Mouse (Mus musculus): ENCODE results near the gene Cox6a2. TPM values are rescaled to one million over a fixed set of nuclear protein-coding genes. Genes with fewer than 3 reads are reported as not detected.

Cox6a2 gene
- polyA plus RNA-seq, 1 experiment from 2014 or later: 7.5 TPM

GRCm38 (mm10) chr7:128237593-128237926, 31.4 kb upstream of the Cox6a2 start:
- Histone ChIP-seq H3K4me1 (ENCODE audit: control insufficient read depth, low read depth, low read length) (peaks cover 22% of the 10 kb centered on the region), H3K36me3 (ENCODE audit: control insufficient read depth, insufficient read depth) (peaks cover 14% of the 10 kb centered on the region), H3K27ac (ENCODE audit: low read length) (peak overlapping the region; percentile 99), H3K4me2 (ENCODE audit: low read depth, low read length) (peak overlapping the region; percentile 89), H3K9me3 (replicated peaks; ENCODE audit: control insufficient read depth, low read length) (no peaks in the 10 kb centered on the region), H3K4me3 (ENCODE audit: low read depth, low read length) (peak overlapping the region; percentile 89), H3K27me3 (ENCODE audit: control insufficient read depth, insufficient read depth, low read depth, low read length) (no peaks in the 10 kb centered on the region; the same call in 1 of the 2 replicates), H3K9ac (ENCODE audit: low read depth, low read length) (peak overlapping the region; percentile 85)
- no peak for ATAC-seq (ENCODE audit: low read depth)
- 0% methylated on average over 25 of the region's 25 CpGs for WGBS (ENCODE audit: insufficient replicate concordance)

DNA sequence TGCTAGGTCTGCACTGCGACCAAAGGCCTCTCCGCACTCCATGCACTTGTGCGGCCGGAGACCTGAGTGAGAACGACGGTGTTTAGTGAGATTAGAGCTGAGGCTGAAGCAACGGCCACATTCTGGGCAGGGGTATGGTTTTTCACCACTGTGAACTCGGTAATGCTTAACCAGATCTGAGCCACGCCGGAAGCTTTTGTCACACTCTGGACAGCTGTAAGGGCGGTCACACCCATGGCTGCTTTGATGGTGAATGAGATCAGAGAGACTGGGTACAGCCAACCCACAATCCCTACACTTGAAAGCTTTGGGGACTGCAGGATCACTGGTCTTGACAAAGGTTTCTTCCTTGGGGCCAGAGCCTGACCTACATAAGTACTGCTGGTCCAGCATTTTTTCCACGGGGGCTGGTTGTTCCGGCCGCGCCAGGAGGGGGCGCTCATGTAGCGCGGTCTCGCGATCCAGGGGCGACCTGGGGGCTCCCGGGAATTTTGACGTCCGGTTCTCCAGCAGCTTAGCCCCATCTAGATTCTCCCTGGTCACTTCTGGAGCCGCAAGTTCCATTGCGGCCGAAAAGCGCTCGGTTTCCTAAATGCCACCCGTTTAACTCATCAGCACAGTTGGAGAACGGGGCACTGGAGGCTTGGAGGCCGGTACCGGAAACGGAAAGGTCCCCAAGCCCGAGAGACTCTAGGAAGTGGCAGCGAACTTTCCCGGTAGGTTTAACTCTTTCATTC, 30.8 kb upstream of the Cox6a2 start, which contains the start of gene Armc5:
TSS of gene Armc5 (plus strand) at position 487 of the 737 bp plus-strand sequence.
- Histone ChIP-seq H3K9ac (ENCODE audit: low read depth, low read length) (peak within 1 kb of the TSS; percentile 85), H3K9me3 (replicated peaks; ENCODE audit: control insufficient read depth, low read length) (no peaks in the 10 kb centered on the region), H3K27ac (ENCODE audit: low read length) (peak within 1 kb of the TSS; percentile 99), H3K4me1 (ENCODE audit: control insufficient read depth, low read depth, low read length) (peaks cover 22% of the 10 kb centered on the region), H3K27me3 (ENCODE audit: control insufficient read depth, insufficient read depth, low read depth, low read length) (no peaks in the 10 kb centered on the region; the same call in 1 of the 2 replicates), H3K4me3 (ENCODE audit: low read depth, low read length) (peak within 1 kb of the TSS; percentile 89), H3K4me2 (ENCODE audit: low read depth, low read length) (peak within 1 kb of the TSS; percentile 89), H3K36me3 (ENCODE audit: control insufficient read depth, insufficient read depth) (peaks cover 9% of the 10 kb centered on the region)
- WGBS (ENCODE audit: insufficient replicate concordance): 23% methylated on average over 37 of the region's 37 CpGs
- peak; percentile 8; the same call in 1 of the 2 replicates for ATAC-seq (ENCODE audit: low read depth)

DNA sequence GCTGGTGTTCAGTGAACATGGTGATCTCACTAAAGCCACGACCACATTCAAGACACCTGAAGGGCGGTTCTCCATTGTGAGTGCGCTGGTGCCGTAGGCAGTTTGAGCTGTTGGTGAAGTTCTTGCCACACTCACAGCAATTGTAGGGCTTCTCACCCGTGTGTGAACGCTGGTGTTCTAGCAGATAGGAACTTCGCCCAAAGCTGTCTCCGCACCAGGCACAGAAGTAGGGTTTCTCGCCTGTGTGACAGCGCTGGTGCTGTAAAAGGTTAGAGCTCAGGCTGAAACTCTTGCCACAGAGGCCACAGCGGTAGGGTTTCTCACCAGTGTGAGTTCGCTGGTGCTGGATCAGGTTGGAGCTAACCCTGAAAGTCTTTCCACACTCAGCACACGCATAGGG, 30.2 kb upstream of the Cox6a2 start:
- ATAC-seq (ENCODE audit: low read depth): no peak
- Histone ChIP-seq H3K27me3 (ENCODE audit: control insufficient read depth, insufficient read depth, low read depth, low read length) (no peaks in the 10 kb centered on the region; the same call in 1 of the 2 replicates), H3K9me3 (replicated peaks; ENCODE audit: control insufficient read depth, low read length) (no peaks in the 10 kb centered on the region), H3K4me3 (ENCODE audit: low read depth, low read length) (peak overlapping the region; percentile 89), H3K4me2 (ENCODE audit: low read depth, low read length) (peak overlapping the region; percentile 89), H3K9ac (ENCODE audit: low read depth, low read length) (no peak overlapping the region), H3K4me1 (ENCODE audit: control insufficient read depth, low read depth, low read length) (peaks cover 22% of the 10 kb centered on the region), H3K27ac (ENCODE audit: low read length) (no peak overlapping the region), H3K36me3 (ENCODE audit: control insufficient read depth, insufficient read depth) (peaks cover 9% of the 10 kb centered on the region)
- 83% methylated on average over 13 of the region's 13 CpGs for WGBS (ENCODE audit: insufficient replicate concordance)

DNA sequence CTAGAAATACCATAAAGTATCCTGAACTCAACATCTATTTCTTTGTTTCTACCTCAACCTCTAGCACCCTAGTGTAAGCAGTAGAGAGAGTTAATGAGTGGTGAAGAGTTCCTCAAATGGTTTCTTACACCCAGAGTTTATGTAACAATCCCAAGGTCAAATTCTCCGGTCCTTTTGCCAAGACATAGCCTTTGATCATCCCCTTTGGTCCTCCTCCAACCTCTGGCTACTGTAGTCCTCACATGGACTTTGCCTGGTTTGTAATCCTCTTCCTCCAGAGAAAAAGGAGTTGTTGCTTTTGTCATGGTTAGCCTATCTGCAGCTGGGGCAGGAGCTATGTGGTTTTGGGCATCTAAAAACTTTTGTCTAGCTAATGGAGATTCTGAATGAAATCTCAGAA, 29.3 kb upstream of the Cox6a2 start:
- ATAC-seq (ENCODE audit: low read depth): no peak
- 78% methylated on average over 1 of the region's 1 CpGs for WGBS (ENCODE audit: insufficient replicate concordance)
- H3K36me3 ChIP-seq (ENCODE audit: control insufficient read depth, insufficient read depth): peaks cover 5% of the 10 kb centered on the region

GRCm38 (mm10) chr7:128234796-128235195, 28.6 kb upstream of the Cox6a2 start:
- Histone ChIP-seq H3K27me3 (ENCODE audit: control insufficient read depth, insufficient read depth, low read depth, low read length) (no peaks in the 10 kb centered on the region; the same call in 1 of the 2 replicates), H3K9ac (ENCODE audit: low read depth, low read length) (no peak overlapping the region), H3K4me2 (ENCODE audit: low read depth, low read length) (no peak overlapping the region), H3K9me3 (replicated peaks; ENCODE audit: control insufficient read depth, low read length) (no peaks in the 10 kb centered on the region), H3K4me3 (ENCODE audit: low read depth, low read length) (no peak overlapping the region), H3K27ac (ENCODE audit: low read length) (no peak overlapping the region), H3K4me1 (ENCODE audit: control insufficient read depth, low read depth, low read length) (peaks cover 20% of the 10 kb centered on the region), H3K36me3 (ENCODE audit: control insufficient read depth, insufficient read depth) (no peaks in the 10 kb centered on the region; the same call in 1 of the 2 replicates)
- WGBS (ENCODE audit: insufficient replicate concordance): 54% methylated on average over 2 of the region's 2 CpGs
- no peak for ATAC-seq (ENCODE audit: low read depth)

More for the DNA sequence above, 29.3 kb upstream of the Cox6a2 start:
- Histone ChIP-seq H3K4me2 (ENCODE audit: low read depth, low read length) (no peak overlapping the region), H3K27me3 (ENCODE audit: control insufficient read depth, insufficient read depth, low read depth, low read length) (no peaks in the 10 kb centered on the region; the same call in 1 of the 2 replicates), H3K9me3 (replicated peaks; ENCODE audit: control insufficient read depth, low read length) (no peaks in the 10 kb centered on the region), H3K27ac (ENCODE audit: low read length) (no peak overlapping the region), H3K4me1 (ENCODE audit: control insufficient read depth, low read depth, low read length) (peaks cover 20% of the 10 kb centered on the region), H3K9ac (ENCODE audit: low read depth, low read length) (no peak overlapping the region), H3K4me3 (ENCODE audit: low read depth, low read length) (no peak overlapping the region)

DNA sequence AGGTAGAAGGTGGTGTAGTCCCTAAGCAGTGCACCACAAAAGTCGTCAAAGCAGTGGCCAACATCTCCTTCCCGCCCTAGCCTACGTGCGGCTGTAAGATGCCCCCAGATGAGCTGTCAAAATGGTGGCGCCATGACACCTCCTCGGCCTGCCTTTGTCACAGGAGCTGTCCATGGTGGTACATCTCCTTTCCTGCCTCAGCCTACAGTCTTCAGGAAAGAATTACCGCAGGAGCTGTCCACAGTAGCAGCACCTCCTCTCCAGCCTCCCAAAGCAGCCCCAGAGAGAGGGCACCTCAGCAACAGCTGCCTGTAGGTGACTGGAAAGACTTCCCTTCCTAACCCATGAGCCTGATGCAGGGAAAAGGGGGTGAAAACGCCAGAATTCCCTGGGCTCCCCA, 25.6 kb upstream of the Cox6a2 start:
- 34% methylated on average over 8 of the region's 8 CpGs for WGBS (ENCODE audit: insufficient replicate concordance)
- peaks cover 6% of the 10 kb centered on the region for H3K4me1 ChIP-seq (ENCODE audit: control insufficient read depth, low read depth, low read length)
- H3K4me3 ChIP-seq (ENCODE audit: low read depth, low read length): no peak overlapping the region
- H3K27me3 ChIP-seq (ENCODE audit: control insufficient read depth, insufficient read depth, low read depth, low read length): no peaks in the 10 kb centered on the region; the same call in 1 of the 2 replicates
- no peak for ATAC-seq (ENCODE audit: low read depth)
- no peak overlapping the region for H3K4me2 ChIP-seq (ENCODE audit: low read depth, low read length)
- no peak overlapping the region for H3K27ac ChIP-seq (ENCODE audit: low read length)
- H3K9ac ChIP-seq (ENCODE audit: low read depth, low read length): no peak overlapping the region
- no peaks in the 10 kb centered on the region for H3K9me3 ChIP-seq (replicated peaks; ENCODE audit: control insufficient read depth, low read length)
- H3K36me3 ChIP-seq (ENCODE audit: control insufficient read depth, insufficient read depth): no peaks in the 10 kb centered on the region; the same call in 1 of the 2 replicates

- no peak overlapping the region for H3K4me3 ChIP-seq (ENCODE audit: low read depth, low read length)
- no peaks in the 10 kb centered on the region for H3K9me3 ChIP-seq (replicated peaks; ENCODE audit: control insufficient read depth, low read length)
- no peaks in the 10 kb centered on the region for H3K4me1 ChIP-seq (ENCODE audit: control insufficient read depth, low read depth, low read length)
- ATAC-seq (ENCODE audit: low read depth): no peak
- H3K36me3 ChIP-seq (ENCODE audit: control insufficient read depth, insufficient read depth): no peaks in the 10 kb centered on the region
- no peak overlapping the region for H3K4me2 ChIP-seq (ENCODE audit: low read depth, low read length)
- H3K27ac ChIP-seq (ENCODE audit: low read length): no peak overlapping the region
- no peak overlapping the region for H3K9ac ChIP-seq (ENCODE audit: low read depth, low read length)
- H3K27me3 ChIP-seq (ENCODE audit: control insufficient read depth, insufficient read depth, low read depth, low read length): no peaks in the 10 kb centered on the region
- whole genome bisulfite sequencing (ENCODE audit: insufficient replicate concordance): 66% methylated on average over 3 of the region's 3 CpGs
These were observed 14.7 kb upstream of the Cox6a2 start for GRCm38 (mm10) chr7:128220936-128221335.

- ATAC-seq (ENCODE audit: low read depth): no peak
- no peak overlapping the region for H3K4me3 ChIP-seq (ENCODE audit: low read depth, low read length)
- no peaks in the 10 kb centered on the region for H3K4me1 ChIP-seq (ENCODE audit: control insufficient read depth, low read depth, low read length)
- H3K4me2 ChIP-seq (ENCODE audit: low read depth, low read length): no peak overlapping the region
- no peak overlapping the region for H3K27ac ChIP-seq (ENCODE audit: low read length)
- no peaks in the 10 kb centered on the region for H3K27me3 ChIP-seq (ENCODE audit: control insufficient read depth, insufficient read depth, low read depth, low read length)
- no peaks in the 10 kb centered on the region for H3K9me3 ChIP-seq (replicated peaks; ENCODE audit: control insufficient read depth, low read length)
- H3K36me3 ChIP-seq (ENCODE audit: control insufficient read depth, insufficient read depth): no peaks in the 10 kb centered on the region
- H3K9ac ChIP-seq (ENCODE audit: low read depth, low read length): no peak overlapping the region
- 38% methylated on average over 4 of the region's 4 CpGs for WGBS (ENCODE audit: insufficient replicate concordance)
These were observed 13.8 kb upstream of the Cox6a2 start for GRCm38 (mm10) chr7:128219952-128220351.

- 39% methylated on average over 3 of the region's 3 CpGs for WGBS (ENCODE audit: insufficient replicate concordance)
- Histone ChIP-seq H3K27ac (ENCODE audit: low read length) (no peak overlapping the region), H3K9ac (ENCODE audit: low read depth, low read length) (no peak overlapping the region), H3K4me1 (ENCODE audit: control insufficient read depth, low read depth, low read length) (no peaks in the 10 kb centered on the region), H3K36me3 (ENCODE audit: control insufficient read depth, insufficient read depth) (no peaks in the 10 kb centered on the region), H3K9me3 (replicated peaks; ENCODE audit: control insufficient read depth, low read length) (no peaks in the 10 kb centered on the region), H3K4me2 (ENCODE audit: low read depth, low read length) (no peak overlapping the region), H3K27me3 (ENCODE audit: control insufficient read depth, insufficient read depth, low read depth, low read length) (no peaks in the 10 kb centered on the region), H3K4me3 (ENCODE audit: low read depth, low read length) (no peak overlapping the region)
- ATAC-seq (ENCODE audit: low read depth): no peak
These were observed 3.6 kb upstream of the Cox6a2 start for GRCm38 (mm10) chr7:128209826-128210225.
